ENCODE assay signal across 34 mouse cellular contexts in genomic region chr11:16842924-16843323, GRCm38 (mm10).
"Had no signal": no experiment of that assay in that cellular context is flagged by ENCODE, and none has a peak within 500 bp of the region (broad histone marks: within the 10 kb centered on the region; RNA-seq: fewer than 3 reads in every experiment).

No protein-coding gene starts in this region.

- H3K9ac ChIP-seq: heart, embryonic 12.5 days; heart, embryonic 13.5 days; heart, embryonic 15.5 days; hindbrain, embryonic 12.5 days; hindbrain, embryonic 13.5 days; hindbrain, embryonic 14.5 days; hindbrain, embryonic 15.5 days; intestine, embryonic 15.5 days; kidney, embryonic 15.5 days had no signal

- H3K27ac ChIP-seq: heart, embryonic 10.5 days; hindbrain, embryonic 12.5 days; hindbrain, embryonic 13.5 days; hindbrain, embryonic 14.5 days; hindbrain, embryonic 15.5 days; hindbrain, postnatal 0 days; kidney, postnatal 0 days; layer of hippocampus, adult 2 months; left cerebral cortex, adult 2 months had no signal

- H3K4me1 ChIP-seq: heart, embryonic 10.5 days; heart, embryonic 15.5 days; hindbrain, embryonic 12.5 days; hindbrain, embryonic 13.5 days; hindbrain, embryonic 15.5 days had no signal

- H3K4me2 ChIP-seq: heart, embryonic 11.5 days; heart, embryonic 12.5 days; heart, embryonic 15.5 days; hindbrain, embryonic 12.5 days; hindbrain, embryonic 13.5 days; hindbrain, embryonic 14.5 days; hindbrain, embryonic 15.5 days; intestine, embryonic 15.5 days; kidney, embryonic 15.5 days had no signal

- H3K9me3 ChIP-seq: heart, embryonic 10.5 days; heart, embryonic 12.5 days; heart, embryonic 13.5 days; heart, embryonic 15.5 days; hindbrain, embryonic 12.5 days; hindbrain, embryonic 13.5 days; hindbrain, embryonic 15.5 days; intestine, embryonic 15.5 days; kidney, embryonic 15.5 days had no signal

- ATAC-seq: hindbrain, embryonic 16.5 days; hindbrain, postnatal 0 days; inflammation-experienced regulatory T-cells, adult 6 months; intestine, embryonic 15.5 days; intestine, embryonic 16.5 days; intestine, postnatal 0 days had no signal

- H3K27me3 ChIP-seq: heart, embryonic 12.5 days; hindbrain, embryonic 12.5 days; hindbrain, embryonic 13.5 days; hindbrain, embryonic 15.5 days; intestine, embryonic 15.5 days; kidney, embryonic 15.5 days had no signal

- H3K4me3 ChIP-seq: heart, embryonic 10.5 days; heart, embryonic 12.5 days; heart, embryonic 13.5 days; heart, embryonic 15.5 days; hindbrain, embryonic 12.5 days; hindbrain, embryonic 13.5 days; hindbrain, embryonic 15.5 days; intestine, embryonic 15.5 days; kidney, embryonic 15.5 days; layer of hippocampus, adult 2 months; left cerebral cortex, adult 2 months had no signal

- DNase-seq: heart, postnatal 14 days; heart, postnatal 36 days; heart, postnatal 4 days; kidney, adult 11 months; kidney, adult 18-20 months; kidney, adult 2 months; kidney, adult 8-10 months; kidney, adult 9 months; kidney, postnatal 10 days; kidney, postnatal 14 days; kidney, postnatal 25 days; kidney, postnatal 36 days; kidney, postnatal 4 days; layer of hippocampus, adult 9-11 months; layer of hippocampus, postnatal 36 days had no signal

- H3K36me3 ChIP-seq: heart, embryonic 10.5 days; heart, embryonic 12.5 days; heart, embryonic 13.5 days; heart, embryonic 15.5 days; hindbrain, embryonic 12.5 days; hindbrain, embryonic 13.5 days; hindbrain, embryonic 15.5 days; intestine, embryonic 15.5 days; kidney, embryonic 15.5 days had no signal
